Mouse (Mus musculus): Measurements from ENCODE around the gene Arpp21.

The Arpp21 gene

DNA sequence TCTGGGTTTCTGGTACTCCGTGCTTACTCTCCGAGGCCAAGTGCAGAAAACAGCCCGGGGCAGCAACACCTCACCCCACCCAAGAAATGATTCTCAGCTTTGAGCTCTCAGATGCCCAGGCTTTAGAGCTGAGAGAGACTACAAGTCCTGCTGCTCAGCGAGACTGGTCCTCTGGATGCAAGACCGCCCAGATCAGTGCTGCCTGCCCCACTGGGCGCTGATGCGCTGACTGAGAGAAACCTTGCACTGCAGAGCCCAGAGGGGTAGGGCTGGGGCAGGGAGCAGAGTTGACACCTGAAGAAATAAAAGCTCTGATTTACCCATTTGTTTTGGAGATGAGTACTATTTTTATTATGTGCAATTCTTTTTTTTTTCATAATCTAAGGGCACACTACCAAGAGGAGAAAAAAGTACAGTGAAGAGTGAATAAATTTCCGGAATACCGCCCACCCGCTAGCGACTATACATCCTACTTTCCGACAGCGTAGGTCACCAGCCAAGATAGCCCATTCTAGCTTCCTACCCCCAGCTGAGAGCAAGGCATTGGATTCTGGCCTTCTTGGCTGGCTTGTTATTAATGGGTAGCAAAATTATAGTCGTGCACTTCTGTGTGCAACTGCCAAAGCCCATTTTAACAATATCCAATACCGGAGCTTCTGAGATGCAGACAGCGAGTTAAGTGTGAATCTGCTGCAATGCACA, at the start of gene Arpp21:
Gene Arpp21 (minus strand): TSS at position 243 of the 702 bp plus-strand sequence.
- no peak for DNase-seq (ENCODE audit: low spot score)

GRCm38 (mm10) chr9:112272426-112272969, 36.8 kb upstream of the Arpp21 start:
- no peak for DNase-seq (ENCODE audit: low spot score)

DNA sequence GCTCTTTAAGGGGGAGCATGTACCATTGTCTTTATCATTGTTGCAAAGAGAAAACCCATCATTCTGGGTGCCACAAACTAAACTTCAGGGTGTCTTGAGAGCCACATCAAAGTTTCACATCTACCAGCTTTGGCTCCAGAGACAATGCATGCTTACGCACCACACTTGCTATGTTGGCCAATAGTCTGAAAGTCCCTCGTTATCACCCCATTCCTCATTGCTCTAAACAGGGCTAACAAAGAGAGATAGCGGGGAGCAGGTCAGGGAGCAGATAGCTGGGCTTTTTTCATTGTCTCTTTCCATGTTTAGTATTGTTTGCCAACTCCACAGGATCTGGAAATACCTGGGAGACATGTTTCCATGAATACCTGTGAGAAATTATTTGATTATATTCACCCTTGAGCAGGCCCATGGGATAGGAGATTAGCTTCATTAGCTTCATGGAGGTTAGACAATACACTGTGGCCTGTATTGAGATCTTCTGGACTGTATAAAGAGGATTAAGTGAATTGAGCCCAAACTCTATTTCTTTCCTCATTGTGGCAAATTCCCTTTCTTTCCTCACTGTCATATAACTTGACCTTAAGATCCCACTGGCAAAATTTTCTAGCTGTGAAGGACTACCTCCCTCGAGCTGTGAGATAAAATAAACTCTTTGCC, 29.4 kb upstream of the Arpp21 start:
- DNase-seq (ENCODE audit: low spot score): no peak

- DNase-seq (ENCODE audit: low spot score): no peak
Measured at GRCm38 (mm10) chr9:112261986-112262901, 26.5 kb upstream of the Arpp21 start.

DNA sequence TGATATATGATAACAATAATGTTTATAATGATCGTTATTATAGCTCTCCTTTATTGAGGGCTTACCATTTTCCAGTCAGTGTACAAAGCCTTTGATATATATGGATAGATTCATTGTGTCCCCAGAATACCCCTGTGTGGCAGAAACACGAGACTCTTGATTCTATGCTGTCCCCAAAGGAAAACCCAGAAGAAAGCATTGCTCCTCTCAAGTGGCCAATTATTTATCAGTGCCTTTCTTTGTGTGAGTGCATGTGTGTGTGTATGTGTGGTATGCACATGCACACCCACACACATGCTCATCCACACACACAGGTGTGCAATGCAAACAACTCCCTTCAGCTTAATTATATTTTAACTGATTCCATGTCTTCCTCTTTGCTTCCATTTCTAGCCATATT, 25.8 kb upstream of the Arpp21 start:
- no peak for DNase-seq (ENCODE audit: low spot score)

DNA sequence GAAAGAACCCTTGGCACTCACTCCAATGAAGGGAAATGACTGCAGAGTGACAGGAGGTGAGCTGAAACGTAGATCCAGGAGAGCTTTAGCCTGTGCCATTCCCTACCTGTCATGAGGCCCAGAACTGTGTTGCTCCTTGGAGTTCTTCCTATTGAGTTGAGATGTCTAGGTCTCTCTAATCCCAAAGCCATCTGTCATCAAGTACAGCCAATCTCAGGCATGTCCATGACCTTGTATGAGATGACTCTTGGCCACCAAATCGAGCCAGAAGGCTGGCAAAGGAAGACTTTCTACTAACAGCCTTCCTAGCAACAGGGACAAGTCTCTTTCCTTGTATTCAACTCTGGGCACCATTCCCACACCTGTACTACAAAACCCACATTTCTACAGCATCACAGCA, 25.0 kb upstream of the Arpp21 start:
- DNase-seq (ENCODE audit: low spot score): no peak

DNA sequence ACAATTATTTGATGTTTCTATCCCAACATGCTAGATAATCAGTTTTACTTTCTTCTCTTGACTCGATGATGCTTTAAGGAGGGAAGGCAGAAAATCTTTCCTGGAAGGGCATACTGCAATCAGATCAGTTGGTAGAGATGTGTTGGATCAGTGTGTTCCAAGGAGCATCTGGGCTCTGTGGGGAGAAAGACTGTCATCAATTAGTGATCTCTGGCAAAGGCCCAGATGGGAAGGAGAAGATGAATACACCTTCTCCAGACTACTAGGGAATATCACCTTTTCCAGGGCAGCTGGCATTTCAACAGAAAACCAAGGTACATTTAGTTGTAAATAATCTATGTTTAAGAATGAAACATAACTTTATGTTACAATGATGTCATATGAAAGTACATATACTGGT, 22.8 kb upstream of the Arpp21 start:
- no peak for DNase-seq (ENCODE audit: low spot score)

- no peak for DNase-seq (ENCODE audit: low spot score)
Measured at GRCm38 (mm10) chr9:112255971-112256370, 20.2 kb upstream of the Arpp21 start.

DNA sequence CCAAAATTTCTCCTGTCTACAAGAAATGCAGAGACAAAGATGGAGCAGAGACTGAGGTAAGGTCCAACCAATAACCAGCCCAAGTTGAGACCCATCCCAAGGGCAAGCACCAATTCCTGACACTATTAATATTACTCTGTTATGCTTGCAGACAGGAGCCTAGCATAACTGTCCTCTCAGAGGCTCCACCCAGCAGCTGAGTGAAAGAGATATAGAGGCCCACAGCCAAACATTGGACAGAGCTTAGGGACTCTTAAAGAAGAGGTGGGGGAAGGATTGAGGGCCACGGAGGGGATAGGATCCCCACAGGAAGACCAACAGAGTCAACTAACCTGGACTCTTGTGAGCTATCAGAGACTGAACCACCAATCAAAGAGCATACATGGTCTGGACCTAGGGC, 18.0 kb upstream of the Arpp21 start:
- DNase-seq (ENCODE audit: low spot score): no peak

DNA sequence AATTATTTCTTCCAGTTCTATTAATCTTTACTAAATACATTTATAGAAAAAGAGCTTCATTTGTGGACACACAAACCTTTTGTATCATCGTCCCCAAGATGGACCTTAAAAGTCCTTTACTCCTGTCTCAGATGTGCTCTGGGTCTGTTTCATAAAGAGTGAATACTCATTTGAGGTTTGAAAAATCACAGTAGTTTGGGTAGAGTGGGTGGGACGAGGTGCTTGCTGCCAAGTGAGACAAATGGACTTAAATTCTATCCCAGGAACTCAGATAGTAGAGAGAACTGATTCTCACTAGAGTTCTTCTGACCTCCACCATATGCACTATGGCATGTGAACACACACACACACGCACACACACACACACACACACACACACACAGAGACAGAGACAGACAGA, 16.1 kb upstream of the Arpp21 start:
- DNase-seq (ENCODE audit: low spot score): no peak

DNA sequence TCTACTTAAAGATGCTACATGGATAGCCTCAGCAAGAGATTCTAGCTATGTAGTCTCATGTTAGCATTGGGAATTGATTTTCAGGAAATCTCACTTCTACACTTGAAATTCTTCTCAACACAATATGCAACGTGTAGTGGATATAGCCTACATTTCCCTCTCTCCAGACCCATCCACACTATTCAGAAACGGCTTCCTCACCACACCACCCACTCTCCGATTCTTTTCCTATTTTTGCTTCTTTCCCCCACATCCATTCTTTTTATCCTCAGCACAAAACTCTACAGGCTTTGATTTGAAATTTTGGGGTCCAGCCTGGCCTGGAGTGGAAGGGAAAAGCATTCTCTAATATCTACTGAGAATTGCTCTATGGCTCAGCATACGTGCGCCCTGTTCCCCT, 15.6 kb upstream of the Arpp21 start:
- DNase-seq (ENCODE audit: low spot score): no peak

DNA sequence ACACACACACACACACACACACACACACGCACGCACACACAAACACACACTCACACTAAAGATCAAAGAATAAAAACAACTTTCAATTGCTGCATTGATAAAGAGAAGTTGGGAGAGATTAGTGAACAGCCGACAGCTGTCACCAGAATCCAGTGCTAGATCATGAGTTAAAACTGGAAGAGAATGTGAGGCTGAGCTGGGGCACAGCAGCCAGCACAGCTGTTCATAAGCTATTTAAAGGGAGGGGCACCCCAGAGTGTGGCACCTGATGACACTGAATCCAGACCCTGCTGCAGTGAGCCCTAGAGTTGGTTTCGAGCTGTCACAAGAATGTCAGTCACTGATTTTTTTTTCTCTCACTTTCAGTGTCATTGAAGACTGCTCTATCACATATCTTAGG, 14.0 kb upstream of the Arpp21 start:
- DNase-seq (ENCODE audit: low spot score): no peak

DNA sequence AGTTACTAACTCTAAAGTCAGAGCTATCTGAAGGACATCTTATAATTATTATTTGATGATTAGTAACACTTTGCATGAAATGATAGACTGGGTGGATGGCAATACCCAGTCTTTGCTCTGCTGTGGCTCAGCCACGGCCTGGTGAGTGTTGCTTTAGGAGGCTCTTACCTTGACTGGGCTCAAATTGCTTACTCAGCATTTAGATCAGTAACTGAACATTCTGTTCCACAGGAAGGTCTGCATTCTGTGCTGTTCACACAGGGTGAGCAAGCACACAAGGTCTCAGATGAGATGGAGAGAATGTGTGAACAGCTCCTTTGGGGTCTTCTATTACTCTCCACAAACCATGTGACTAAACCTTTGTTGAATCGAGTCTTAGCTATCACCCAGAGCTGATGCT, 11.4 kb upstream of the Arpp21 start:
- DNase-seq (ENCODE audit: low spot score): no peak

DNA sequence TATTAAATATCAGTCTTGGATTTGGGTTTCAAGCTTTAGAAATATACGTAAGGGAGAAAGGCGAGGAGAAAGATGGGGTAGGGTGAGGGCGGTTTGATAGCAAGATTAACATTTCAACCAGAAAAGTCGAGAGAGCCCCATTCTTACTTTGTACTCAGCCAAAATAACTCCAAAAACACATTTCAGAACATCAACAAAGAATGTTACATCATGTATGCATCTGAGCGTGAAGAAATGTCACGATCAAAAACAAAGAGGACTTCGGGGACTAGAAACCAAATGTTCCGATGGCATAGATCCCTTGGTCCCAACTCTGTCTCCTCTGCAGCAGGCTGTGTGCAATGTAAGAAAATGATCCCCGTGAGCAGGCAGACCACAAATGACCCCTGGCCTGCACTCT, 2.4 kb upstream of the Arpp21 start:
- no peak for DNase-seq (ENCODE audit: low spot score)

GRCm38 (mm10) chr9:112236551-112236950, 813 bp upstream of the Arpp21 start:
- DNase-seq (ENCODE audit: low spot score): no peak

GRCm38 (mm10) chr9:112235041-112235695, 570 bp downstream of the Arpp21 start:
- DNase-seq (ENCODE audit: low spot score): no peak

GRCm38 (mm10) chr9:112234505-112235024, 1.2 kb downstream of the Arpp21 start:
- no peak for DNase-seq (ENCODE audit: low spot score)

- no peak for DNase-seq (ENCODE audit: low spot score)
Measured at GRCm38 (mm10) chr9:112233822-112234504, 1.8 kb downstream of the Arpp21 start.

GRCm38 (mm10) chr9:112233378-112233777, 2.4 kb downstream of the Arpp21 start:
- no peak for DNase-seq (ENCODE audit: low spot score)

DNA sequence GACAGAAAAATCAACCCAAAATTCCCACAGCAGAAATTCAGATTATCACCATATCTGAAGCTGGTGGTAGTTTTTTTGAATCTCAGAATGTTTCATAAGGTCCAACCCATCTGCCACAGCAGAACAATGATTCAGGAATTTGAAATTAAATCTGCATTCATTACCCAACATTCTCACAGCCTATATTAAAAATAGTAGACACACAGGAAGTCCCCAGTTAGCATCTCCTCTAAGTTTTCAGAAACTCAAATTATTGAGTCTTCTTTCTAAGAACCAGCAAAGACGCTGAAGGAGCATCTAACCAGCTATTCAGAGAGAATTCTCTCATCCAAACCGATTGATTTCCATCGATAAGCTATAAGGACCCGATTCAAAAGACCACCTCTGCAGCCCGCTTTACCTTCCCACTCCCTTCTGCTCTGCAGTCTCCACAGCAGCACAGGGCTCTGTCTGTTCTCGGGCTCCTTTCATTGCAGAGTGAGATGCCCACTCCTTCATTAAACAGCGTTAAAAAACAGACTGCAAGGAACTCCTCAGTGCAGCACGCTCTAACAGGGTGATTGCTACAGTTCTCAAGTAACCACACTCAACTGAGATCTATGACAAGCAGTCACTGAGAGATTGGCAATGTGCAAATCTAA, 3.7 kb downstream of the Arpp21 start:
- DNase-seq (ENCODE audit: low spot score): no peak

GRCm38 (mm10) chr9:112231383-112231782, 4.4 kb downstream of the Arpp21 start:
- DNase-seq (ENCODE audit: low spot score): no peak

All from MN1 (cell line).